ENCODE assay signal across 8 mouse cellular contexts in genomic region chr5:43947330-43947977, GRCm38 (mm10). TPM values are rescaled to one million over a fixed set of nuclear protein-coding genes. Genes with fewer than 3 reads are reported as not detected.
A peak's percentile ranks its signal among the peaks of the same experiment; 100 is the strongest.
DNase-seq lines count a peak whose midpoint lies in the region; ATAC-seq lines count a peak whose summit lies in the region.

No protein-coding gene starts in this region.

- peak overlapping the region; percentile 54 for H3K4me3 ChIP-seq in heart, embryonic 16.5 days (ENCODE audit: low read length)
- no peak overlapping the region for H3K4me3 ChIP-seq in hindbrain, embryonic 13.5 days

- 41% methylated on average over 9 of the region's 9 CpGs for WGBS in heart, embryonic 16.5 days
- 36% methylated on average over 9 of the region's 9 CpGs for WGBS in hindbrain, embryonic 13.5 days

- no peak for DNase-seq in heart, adult 18-20 months
- DNase-seq in yolk sac, embryonic 10.5 days (ENCODE audit: low spot score), result peak; percentile 2
- DNase-seq in gastrocnemius, postnatal 25 days, result no peak
- DNase-seq in cerebellum, postnatal 25 days, result no peak

- no peaks in the 10 kb centered on the region for H3K36me3 ChIP-seq in heart, embryonic 16.5 days (ENCODE audit: control insufficient read depth, insufficient read depth)
- no peaks in the 10 kb centered on the region for H3K36me3 ChIP-seq in hindbrain, embryonic 13.5 days

- no peaks in the 10 kb centered on the region for H3K27me3 ChIP-seq in heart, embryonic 16.5 days (ENCODE audit: control insufficient read depth, insufficient read depth, low read length)
- peaks cover 4% of the 10 kb centered on the region; the same call in 1 of the 2 replicates for H3K27me3 ChIP-seq in hindbrain, embryonic 13.5 days

- H3K4me1 ChIP-seq in heart, embryonic 16.5 days (ENCODE audit: control insufficient read depth, insufficient read depth, low read length), result peaks cover 12% of the 10 kb centered on the region
- H3K4me1 ChIP-seq in hindbrain, embryonic 13.5 days (replicated peaks), result peaks cover 16% of the 10 kb centered on the region

- no peaks in the 10 kb centered on the region for H3K9me3 ChIP-seq in heart, embryonic 16.5 days (replicated peaks; ENCODE audit: control insufficient read depth, low read length)
- no peaks in the 10 kb centered on the region for H3K9me3 ChIP-seq in hindbrain, embryonic 13.5 days

- H3K4me2 ChIP-seq in heart, embryonic 16.5 days (ENCODE audit: low read depth, low read length), result peak overlapping the region; percentile 90
- peak overlapping the region; percentile 72 for H3K4me2 ChIP-seq in hindbrain, embryonic 13.5 days

- H3K9ac ChIP-seq in heart, embryonic 16.5 days (ENCODE audit: low read length), result no peak overlapping the region
- H3K9ac ChIP-seq in hindbrain, embryonic 13.5 days, result peak overlapping the region; percentile 35; the same call in 1 of the 2 replicates

- H3K27ac ChIP-seq in heart, embryonic 16.5 days (ENCODE audit: low read length), result peak overlapping the region; percentile 9; the same call in 1 of the 2 replicates
- no peak overlapping the region for H3K27ac ChIP-seq in hindbrain, embryonic 13.5 days

- ATAC-seq in heart, embryonic 16.5 days (replicated peaks; ENCODE audit: extremely low read depth, insufficient read depth, low FRiP score), result no peak; the same call in 1 of the 2 replicates
- peak; percentile 15 for ATAC-seq in activated CD4-positive, CD25-positive, alpha-beta regulatory T cell, adult 4 months
- 0 out of 2 replicates have a peak, but pooled peaks have one; percentile 73 for ATAC-seq in hindbrain, embryonic 13.5 days (ENCODE audit: low FRiP score)
- ATAC-seq in megakaryocyte, adult 5-6 weeks (ENCODE audit: poor library complexity, severe bottlenecking), result peak; percentile 31; the same call in 1 of the 2 replicates

RNA-seq across cellular contexts. Expression of gene Fgfbp1, which starts 34.1 kb away (rescaled TPM):
- polyA plus RNA-seq in heart, embryonic 16.5 days (2015; fragmentation: Nextera tagmentation; extraction: Ambion mirVana), result 5.0 and 5.3 TPM in 2 replicates
- under 1 TPM in 1 of 2 experiments, not detected in 1; 0.39 TPM for total RNA-seq in heart, adult 18-20 months (2021)
- not detected for polyA plus RNA-seq in activated CD4-positive, CD25-positive, alpha-beta regulatory T cell, adult 4 months (2017; shearing (Covaris generic))
- 2.5 and 2.8 TPM in 2 replicates for polyA plus RNA-seq in hindbrain, embryonic 13.5 days (2015; fragmentation: Nextera tagmentation; extraction: Ambion mirVana)
- total RNA-seq in megakaryocyte, adult 5-6 weeks (2015), result not detected in 2 replicates
- total RNA-seq in megakaryocyte, adult 5-6 weeks (2017), result not detected in 2 replicates
- 1 to 10 TPM; 1.5 to 2.3 TPM for total RNA-seq in gastrocnemius, postnatal 25 days (2021)

RNA-seq across cellular contexts. Expression of gene Gm7879, which starts 34.5 kb away (rescaled TPM):
- polyA plus RNA-seq in heart, embryonic 16.5 days (2015; fragmentation: Nextera tagmentation; extraction: Ambion mirVana), result 1.1 TPM in 1 of 2 replicates, not detected in the other
- 1 to 10 TPM; 4.6 to 7.9 TPM for total RNA-seq in heart, adult 18-20 months (2021)
- polyA plus RNA-seq in activated CD4-positive, CD25-positive, alpha-beta regulatory T cell, adult 4 months (2017; shearing (Covaris generic)), result 1 to 10 TPM in 1 of 2 experiments, not detected in 1; 7.7 TPM
- 0.31 and 0.77 TPM in 2 replicates for polyA plus RNA-seq in hindbrain, embryonic 13.5 days (2015; fragmentation: Nextera tagmentation; extraction: Ambion mirVana)
- 2.4 and 5.7 TPM in 2 replicates for total RNA-seq in megakaryocyte, adult 5-6 weeks (2015)
- total RNA-seq in megakaryocyte, adult 5-6 weeks (2017), result 1.7 and 3.1 TPM in 2 replicates
- 1 to 10 TPM; 3.2 to 5.3 TPM for total RNA-seq in gastrocnemius, postnatal 25 days (2021)
